Mouse (Mus musculus) MEL (cell line): Measurements from ENCODE around the gene Tenm3.

ENCODE experiments used
- CTCF ChIP-seq, 3 experiments: IDR thresholded peaks in 2 of 3; conservative IDR thresholded peaks in 1 of 3; 2 replicates each; pipeline ENCODE4 v1.5.1; 2011 to 2012; ENCODE audit warnings: low read length in 3 of 3, low read depth in 2 of 3, mild to moderate bottlenecking in 2 of 3, improper control_type of control experiment in 1 of 3, inconsistent platforms in 1 of 3, mixed read lengths in 1 of 3, moderate library complexity in 1 of 3; ENCODE audit not compliant: control insufficient read depth in 1 of 3, insufficient read depth in 1 of 3, poor library complexity in 1 of 3, severe bottlenecking in 1 of 3
- EP300 ChIP-seq, 2 experiments: IDR thresholded peaks; 2 replicates each; pipeline ENCODE4 v1.6.1; 2011; ENCODE audit warnings: improper control_type of control experiment in 2 of 2, low read length in 2 of 2, low read depth in 1 of 2, mild to moderate bottlenecking in 1 of 2
- MAFK ChIP-seq: IDR thresholded peaks from 2 replicates; pipeline ENCODE4 v1.6.1; 2011; ENCODE audit warnings: low read depth, mild to moderate bottlenecking, low read length, improper control_type of control experiment, borderline replicate concordance
- POLR2A ChIP-seq, 2 experiments: IDR thresholded peaks; 2 replicates each; pipeline ENCODE4 v1.6.1; 2011 to 2012; ENCODE audit warnings: low read length in 2 of 2, mild to moderate bottlenecking in 2 of 2, control low read depth in 1 of 2, improper control_type of control experiment in 1 of 2, low read depth in 1 of 2, moderate library complexity in 1 of 2; ENCODE audit not compliant: control insufficient read depth in 1 of 2, insufficient read depth in 1 of 2, poor library complexity in 1 of 2
- POLR2AphosphoS2 ChIP-seq: IDR thresholded peaks from 2 replicates; pipeline ENCODE4 v1.6.1; 2011; ENCODE audit warnings: low read length, improper control_type of control experiment
- TCF12 ChIP-seq: IDR thresholded peaks from 2 replicates; pipeline ENCODE4 v1.6.1; 2014; ENCODE audit warnings: low read depth, mild to moderate bottlenecking, inconsistent platforms, low read length, improper control_type of control experiment, moderate library complexity
- UBTF ChIP-seq: IDR thresholded peaks from 2 replicates; pipeline ENCODE4 v1.6.1; 2012; ENCODE audit warnings: low read depth, mild to moderate bottlenecking, inconsistent platforms, low read length, improper control_type of control experiment, moderate library complexity, borderline replicate concordance; ENCODE audit not compliant: insufficient read depth

GRCm38 (mm10) chr8:48511137-48511536 lies 332.6 kb downstream of the Tenm3 start:
- TF ChIP-seq TCF12 (no peak), CTCF (IDR thresholded peaks at IDR 0.05 in 2 of 3, conservative IDR thresholded peaks at IDR 0.05 in 1 of 3; ENCODE audit: control insufficient read depth in 1 of 3, insufficient read depth in 1 of 3, low read depth in 2 of 3, low read length in 3 of 3, poor library complexity in 1 of 3, severe bottlenecking in 1 of 3) (no peak), UBTF (no peak), POLR2A (IDR thresholded peaks at IDR 0.05; ENCODE audit: control insufficient read depth in 1 of 2, insufficient read depth in 1 of 2, low read depth in 1 of 2, low read length in 2 of 2, poor library complexity in 1 of 2) (no peak), EP300 (IDR thresholded peaks at IDR 0.05; ENCODE audit: low read depth in 1 of 2, low read length in 2 of 2) (no peak), MAFK (no peak), POLR2AphosphoS2 (no peak)
